Mouse (Mus musculus): ENCODE measurements at regions not wholly inside any gene's neighbourhood (a gene's known extent, or its start where the extent isn't known, plus 50 kb on each side); places are given as distances from the start of the nearest gene placed in this dataset.

GRCm38 (mm10) chr16:67871304-67872022, 250.8 kb upstream of the Cadm2 start:
- no peak for TF ChIP-seq CTCF (IDR thresholded peaks at IDR 0.05; ENCODE audit: low read depth, low read length)
- TF ChIP-seq POLR2A (IDR thresholded peaks at IDR 0.05; ENCODE audit: extremely low read depth, insufficient read depth, low read length) = no peak
